Mouse (Mus musculus): Measurements from ENCODE around the gene Mrpl45. TPM values are rescaled to one million over a fixed set of nuclear protein-coding genes. Genes with fewer than 3 reads are reported as not detected.
A peak's percentile ranks its signal among the peaks of the same experiment; 100 is the strongest.
"Not testable (repeated sequence)": the region's sequence is repeated elsewhere in the genome, so short reads cannot be mapped to it uniquely, and the experiment has no call there.

The Mrpl45 gene
- polyA plus RNA-seq (2015; fragmentation: Nextera tagmentation; extraction: Ambion mirVana): 40.2 and 40.5 TPM in 2 replicates

DNA sequence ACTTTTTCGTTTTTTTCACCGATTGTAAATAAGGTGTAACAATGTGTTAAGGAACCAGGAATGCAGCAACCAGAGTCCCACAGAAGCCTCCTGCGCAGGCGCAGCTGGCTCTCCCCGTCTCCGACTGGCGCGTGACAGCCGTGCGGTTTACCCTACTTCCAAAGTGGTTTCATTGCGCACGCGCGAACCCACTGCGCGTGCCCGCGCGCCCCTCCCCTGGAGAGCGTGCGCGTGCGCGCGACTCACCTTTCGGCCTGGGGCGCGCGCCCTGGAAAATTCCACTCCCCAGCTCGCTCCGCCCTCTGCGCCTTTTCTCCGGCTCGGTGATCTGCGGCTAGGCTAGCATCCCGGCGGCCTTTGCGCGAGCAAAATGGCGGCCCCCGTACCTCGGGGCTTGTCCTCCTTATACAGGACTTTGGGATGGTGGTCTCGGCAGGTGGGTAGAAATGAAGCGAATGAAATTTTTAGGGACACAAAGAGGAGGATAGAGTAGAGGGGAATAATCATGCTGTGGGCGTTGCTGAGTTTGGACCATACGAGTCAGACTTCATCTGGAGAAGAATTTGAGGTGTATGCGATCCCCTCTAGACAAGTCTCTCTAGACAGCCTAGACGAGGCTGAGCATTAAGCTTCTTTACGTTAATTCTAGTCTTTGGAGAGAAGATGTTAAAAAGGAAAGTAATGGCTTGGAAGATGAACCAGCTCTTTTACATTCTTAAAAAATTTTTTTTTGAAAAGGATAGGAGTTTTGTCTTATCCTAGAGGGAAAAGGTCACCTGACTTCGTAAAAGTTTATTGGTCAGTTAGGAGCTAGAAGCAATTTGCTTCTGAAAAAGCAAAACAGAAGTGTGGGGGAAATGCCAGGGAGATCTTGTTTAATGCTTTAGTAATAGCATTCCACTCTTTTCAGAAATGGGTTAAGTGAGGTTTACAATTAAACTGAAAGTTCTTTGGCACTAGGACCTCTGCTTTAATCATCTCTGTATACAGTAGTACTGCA is at the start of gene Mrpl45:
TSS of gene Mrpl45 (plus strand) at position 213 of the 1,000 bp plus-strand sequence.
- no peaks in the 10 kb centered on the region for H3K9me3 ChIP-seq (ENCODE audit: control insufficient read depth)
- H3K4me2 ChIP-seq (replicated peaks; ENCODE audit: low read depth): peak within 1 kb of the TSS; percentile 63
- H3K9ac ChIP-seq (ENCODE audit: low read depth, low read length): peak within 1 kb of the TSS; percentile 62
- no peaks in the 10 kb centered on the region for H3K4me1 ChIP-seq (replicated peaks; ENCODE audit: control insufficient read depth, insufficient read depth, low read length)
- H3K4me3 ChIP-seq (ENCODE audit: low read depth, low read length): peak within 1 kb of the TSS; percentile 55
- ATAC-seq: peak; percentile 94
- no peaks in the 10 kb centered on the region for H3K36me3 ChIP-seq (ENCODE audit: control insufficient read depth, insufficient read depth)
- peak within 1 kb of the TSS; percentile 64 for H3K27ac ChIP-seq (ENCODE audit: low read depth, low read length)
- WGBS: under 1% methylated on average over 50 of the region's 50 CpGs
- TF ChIP-seq CTCF (IDR thresholded peaks at IDR 0.05; ENCODE audit: low read depth): no peak
- H3K27me3 ChIP-seq (replicated peaks; ENCODE audit: control insufficient read depth, insufficient read depth, low read length): no peaks in the 10 kb centered on the region

GRCm38 (mm10) chr11:97266544-97266943 is 49.0 kb upstream of the Mrpl45 start:
- H3K4me3 ChIP-seq (ENCODE audit: low read depth, low read length); H3K9ac ChIP-seq (ENCODE audit: low read depth, low read length); H3K9me3 ChIP-seq (ENCODE audit: control insufficient read depth); H3K27ac ChIP-seq (ENCODE audit: low read depth, low read length); H3K4me1 ChIP-seq (replicated peaks; ENCODE audit: control insufficient read depth, insufficient read depth, low read length); H3K27me3 ChIP-seq (replicated peaks; ENCODE audit: control insufficient read depth, insufficient read depth, low read length); H3K4me2 ChIP-seq (replicated peaks; ENCODE audit: low read depth); H3K36me3 ChIP-seq (ENCODE audit: control insufficient read depth, insufficient read depth); ATAC-seq: not testable (repeated sequence)
- WGBS: 88% methylated on average over 1 of the region's 1 CpGs

- H3K27me3 ChIP-seq (replicated peaks; ENCODE audit: control insufficient read depth, insufficient read depth, low read length); H3K27ac ChIP-seq (ENCODE audit: low read depth, low read length); H3K4me3 ChIP-seq (ENCODE audit: low read depth, low read length); ATAC-seq; H3K4me1 ChIP-seq (replicated peaks; ENCODE audit: control insufficient read depth, insufficient read depth, low read length); H3K36me3 ChIP-seq (ENCODE audit: control insufficient read depth, insufficient read depth); H3K4me2 ChIP-seq (replicated peaks; ENCODE audit: low read depth); H3K9ac ChIP-seq (ENCODE audit: low read depth, low read length); H3K9me3 ChIP-seq (ENCODE audit: control insufficient read depth): not testable (repeated sequence)
- WGBS: 75% methylated on average over 2 of the region's 2 CpGs
- TF ChIP-seq CTCF (IDR thresholded peaks at IDR 0.05; ENCODE audit: low read depth): peak; percentile 53
Measured at GRCm38 (mm10) chr11:97270004-97270403, 45.5 kb upstream of the Mrpl45 start.

GRCm38 (mm10) chr11:97272835-97273234 is 42.7 kb upstream of the Mrpl45 start:
- no peak for ATAC-seq
- Histone ChIP-seq H3K4me3 (ENCODE audit: low read depth, low read length) (no peak overlapping the region), H3K36me3 (ENCODE audit: control insufficient read depth, insufficient read depth) (no peaks in the 10 kb centered on the region), H3K9ac (ENCODE audit: low read depth, low read length) (no peak overlapping the region), H3K27me3 (replicated peaks; ENCODE audit: control insufficient read depth, insufficient read depth, low read length) (no peaks in the 10 kb centered on the region), H3K4me1 (replicated peaks; ENCODE audit: control insufficient read depth, insufficient read depth, low read length) (0 out of 2 replicates have a peak, but pooled peaks cover 4% of the 10 kb centered on the region), H3K9me3 (ENCODE audit: control insufficient read depth) (no peaks in the 10 kb centered on the region), H3K4me2 (replicated peaks; ENCODE audit: low read depth) (no peak overlapping the region), H3K27ac (ENCODE audit: low read depth, low read length) (no peak overlapping the region; the same call in 1 of the 2 replicates)
- 80% methylated on average over 4 of the region's 4 CpGs for WGBS
- TF ChIP-seq CTCF (IDR thresholded peaks at IDR 0.05; ENCODE audit: low read depth): no peak

DNA sequence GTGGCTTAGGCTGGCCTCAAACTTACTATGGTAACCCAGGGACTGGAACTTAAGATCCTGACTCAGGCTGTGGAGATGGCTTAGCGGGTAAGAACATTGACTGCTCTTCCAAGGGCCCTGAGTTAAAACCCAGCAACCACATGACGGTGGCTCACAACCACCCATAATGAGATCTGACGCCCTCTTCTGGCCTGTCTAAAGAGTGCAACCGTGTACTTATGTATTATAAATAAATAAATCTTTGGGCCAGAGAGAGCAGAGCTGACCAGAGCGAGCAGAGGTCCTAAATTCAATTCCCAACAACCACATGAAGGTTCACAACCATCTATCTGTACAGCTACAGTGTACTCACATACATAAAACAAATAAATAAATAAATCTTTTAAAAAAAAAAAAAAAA is 41.9 kb upstream of the Mrpl45 start:
- no peak overlapping the region for H3K4me2 ChIP-seq (replicated peaks; ENCODE audit: low read depth)
- peak; percentile 34 for TF ChIP-seq CTCF (IDR thresholded peaks at IDR 0.05; ENCODE audit: low read depth)
- H3K36me3 ChIP-seq (ENCODE audit: control insufficient read depth, insufficient read depth): no peaks in the 10 kb centered on the region
- no peaks in the 10 kb centered on the region for H3K27me3 ChIP-seq (replicated peaks; ENCODE audit: control insufficient read depth, insufficient read depth, low read length)
- H3K27ac ChIP-seq (ENCODE audit: low read depth, low read length): no peak overlapping the region
- no peak for ATAC-seq
- no peaks in the 10 kb centered on the region for H3K9me3 ChIP-seq (ENCODE audit: control insufficient read depth)
- no peak overlapping the region for H3K4me3 ChIP-seq (ENCODE audit: low read depth, low read length)
- no peak overlapping the region for H3K9ac ChIP-seq (ENCODE audit: low read depth, low read length)
- 77% methylated on average over 5 of the region's 5 CpGs for WGBS
- 0 out of 2 replicates have a peak, but pooled peaks cover 6% of the 10 kb centered on the region for H3K4me1 ChIP-seq (replicated peaks; ENCODE audit: control insufficient read depth, insufficient read depth, low read length)

- TF ChIP-seq CTCF (IDR thresholded peaks at IDR 0.05; ENCODE audit: low read depth): 0 out of 2 replicates have a peak, but pooled peaks have one; percentile 14
- not testable (repeated sequence) for H3K4me3 ChIP-seq (ENCODE audit: low read depth, low read length); H3K27me3 ChIP-seq (replicated peaks; ENCODE audit: control insufficient read depth, insufficient read depth, low read length); H3K27ac ChIP-seq (ENCODE audit: low read depth, low read length); H3K36me3 ChIP-seq (ENCODE audit: control insufficient read depth, insufficient read depth); H3K9me3 ChIP-seq (ENCODE audit: control insufficient read depth); H3K4me1 ChIP-seq (replicated peaks; ENCODE audit: control insufficient read depth, insufficient read depth, low read length); H3K4me2 ChIP-seq (replicated peaks; ENCODE audit: low read depth); H3K9ac ChIP-seq (ENCODE audit: low read depth, low read length)
- ATAC-seq: peak; percentile 60
- 51% methylated on average over 6 of the region's 6 CpGs for WGBS
Measured at GRCm38 (mm10) chr11:97274947-97275346, 40.6 kb upstream of the Mrpl45 start.
